Mouse (Mus musculus): ENCODE data around the gene Galp. TPM values are rescaled to one million over a fixed set of nuclear protein-coding genes. Genes with fewer than 3 reads are reported as not detected.

The Galp gene
- polyA plus RNA-seq (2017; shearing (Covaris generic)) = not detected

DNA sequence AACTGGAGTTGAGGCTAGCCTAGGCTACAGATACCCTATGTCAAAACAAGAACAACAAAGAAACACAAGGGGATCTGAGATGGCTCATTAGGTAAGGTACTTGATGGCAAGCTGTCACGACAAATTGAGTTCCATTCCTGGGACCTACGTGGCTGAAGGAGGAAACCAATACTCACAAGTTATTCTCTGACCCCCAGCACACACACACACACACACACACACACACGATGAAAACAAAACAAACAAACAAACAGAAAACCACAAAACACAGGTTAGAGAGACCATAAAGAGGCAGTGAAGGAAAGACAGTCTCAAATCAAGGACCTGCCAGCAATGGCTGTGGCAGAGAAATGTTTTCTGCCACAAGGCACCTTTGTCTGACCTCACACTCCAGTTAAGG lies at the start of gene Galp:
Gene Galp, plus strand, starts transcription at position 301 of the 400 bp plus-strand sequence.

DNA sequence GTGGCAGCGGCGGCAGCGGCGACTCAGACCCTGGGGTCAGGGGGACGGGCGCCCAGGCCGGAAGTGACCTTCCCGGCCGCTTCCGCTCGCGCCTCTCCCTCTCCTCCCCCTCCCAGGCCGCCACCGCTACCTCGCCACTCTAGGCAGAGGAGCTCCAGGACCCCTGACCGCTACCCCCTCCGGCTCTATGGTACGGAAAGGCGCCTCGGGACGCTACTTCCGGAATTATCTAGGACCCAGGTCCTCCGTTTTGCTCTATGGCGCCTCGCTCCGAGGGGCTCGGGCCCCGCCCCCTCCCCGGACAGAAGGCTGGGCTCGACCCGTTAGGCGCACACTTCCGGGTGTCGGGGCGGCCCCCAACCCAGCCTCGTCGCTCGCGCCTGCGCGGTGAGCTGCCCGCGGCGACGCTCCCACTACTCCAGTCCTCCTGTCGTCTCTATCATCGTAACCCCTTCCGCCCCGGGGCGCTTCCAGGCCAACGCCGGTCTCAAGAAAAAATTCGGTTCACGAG lies 40.9 kb upstream of the Galp start, which contains the start of gene Zfp787:
Gene Zfp787, minus strand, starts transcription at position 97 of the 511 bp plus-strand sequence.

DNA sequence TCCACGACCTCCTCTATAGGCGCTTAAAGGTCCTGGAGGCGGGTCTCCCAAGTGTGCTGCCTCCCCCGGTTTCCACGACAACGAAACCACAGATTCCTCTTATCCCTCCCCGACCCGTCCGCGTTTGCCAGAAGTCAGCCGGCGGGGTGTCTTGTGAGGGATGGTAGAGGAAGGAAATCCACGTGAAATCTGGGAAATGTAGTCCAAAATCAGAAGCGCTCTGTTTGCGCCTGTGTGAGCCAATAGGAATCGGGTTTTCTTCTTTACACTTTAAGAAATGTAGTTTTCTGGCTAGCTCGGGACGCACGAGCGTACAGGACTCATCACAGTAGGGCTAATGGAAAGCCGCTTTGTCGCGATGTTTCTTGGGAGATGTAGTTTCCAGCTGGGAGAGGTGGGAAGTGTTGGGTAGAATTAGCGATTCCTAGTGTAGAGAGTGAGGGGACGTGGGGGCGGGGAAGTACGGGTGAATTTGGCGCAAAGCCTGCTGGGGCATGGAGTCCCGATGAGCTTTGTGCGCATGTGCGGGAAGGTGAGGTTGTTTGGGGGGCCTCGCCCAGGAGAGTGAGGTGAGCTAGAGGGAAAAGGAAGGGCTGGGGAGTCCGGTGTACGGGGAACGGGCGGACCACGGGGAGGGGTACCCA lies 24.8 kb upstream of the Galp start, which contains the start of gene Zfp444:
Gene Zfp444, plus strand, starts transcription at position 221 of the 644 bp plus-strand sequence.

DNA sequence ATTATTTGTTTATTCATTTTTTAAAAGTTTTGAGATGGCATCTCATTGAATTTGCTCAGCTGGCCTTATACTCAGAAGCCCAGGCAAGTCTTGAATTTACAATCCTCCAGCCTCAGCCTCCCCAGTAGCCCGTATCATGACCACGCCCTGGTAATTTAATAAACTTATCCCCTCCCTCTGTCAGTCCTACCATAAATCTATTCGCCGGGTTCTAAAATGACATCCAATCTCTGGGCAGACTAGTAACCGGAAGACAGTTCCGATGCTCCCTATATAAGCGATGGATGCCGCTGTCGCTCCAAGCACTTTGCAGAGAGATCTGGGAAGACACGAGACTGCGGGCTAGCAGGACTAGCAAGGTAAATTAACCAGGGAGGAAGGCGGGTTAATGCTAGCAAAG lies 25.1 kb downstream of the Galp start, which contains the start of gene Zscan5b:
Gene Zscan5b, plus strand, starts transcription at position 301 of the 400 bp plus-strand sequence.

GRCm38 (mm10) chr7:6252410-6252809 lies 55.5 kb downstream of the Galp start, which contains the start of gene Epp13:
Gene Epp13, plus strand, starts transcription at chr7:6252710.

Other genes starting within 250 kb of the Galp start
- not detected for gene Vmn1r65, start 186.1 kb upstream of the Galp start, polyA plus RNA-seq (2017; shearing (Covaris generic))
- gene Nlrp4c, start 151.9 kb upstream of the Galp start, polyA plus RNA-seq (2017; shearing (Covaris generic)) = under 1 TPM in 1 of 2 experiments, not detected in 1; 0.31 TPM
- 10 to 100 TPM; 35.1 to 51.1 TPM for gene Zfp787, start 41.1 kb upstream of the Galp start, polyA plus RNA-seq (2017; shearing (Covaris generic))
- 10 to 100 TPM; 35.1 to 39.8 TPM for gene Zfp444, start 24.9 kb upstream of the Galp start, polyA plus RNA-seq (2017; shearing (Covaris generic))
- gene Zscan5b, start 25.2 kb downstream of the Galp start, polyA plus RNA-seq (2017; shearing (Covaris generic)) = not detected
- gene Epp13, start 55.6 kb downstream of the Galp start, polyA plus RNA-seq (2017; shearing (Covaris generic)) = not detected
- gene Zfp667, start 89.5 kb downstream of the Galp start, polyA plus RNA-seq (2017; shearing (Covaris generic)) = 1 to 10 TPM; 3.3 to 9.3 TPM
- gene Zfp583, start 134.2 kb downstream of the Galp start, polyA plus RNA-seq (2017; shearing (Covaris generic)) = 1 to 10 TPM in 1 of 2 experiments, not detected in 1; 1.1 TPM
- under 1 TPM; 0.18 to 0.80 TPM for gene Gm3854, start 146.7 kb downstream of the Galp start, polyA plus RNA-seq (2017; shearing (Covaris generic))
- 1 to 10 TPM; 1.3 to 3.0 TPM for gene Zfp78, start 166.2 kb downstream of the Galp start, polyA plus RNA-seq (2017; shearing (Covaris generic))
- 1 to 10 TPM; 7.2 to 9.4 TPM for gene Zfp28, start 186.2 kb downstream of the Galp start, polyA plus RNA-seq (2017; shearing (Covaris generic))
- gene Smim17, start 201.6 kb downstream of the Galp start, polyA plus RNA-seq (2017; shearing (Covaris generic)) = not detected
- not detected for gene Gm20715, start 213.2 kb downstream of the Galp start, polyA plus RNA-seq (2017; shearing (Covaris generic))
- gene Olfr1344, start 241.6 kb downstream of the Galp start, polyA plus RNA-seq (2017; shearing (Covaris generic)) = under 1 TPM in 1 of 2 experiments, not detected in 1; 0.11 TPM